8 mouse cellular contexts compared by ENCODE assay signal in the genomic region with DNA sequence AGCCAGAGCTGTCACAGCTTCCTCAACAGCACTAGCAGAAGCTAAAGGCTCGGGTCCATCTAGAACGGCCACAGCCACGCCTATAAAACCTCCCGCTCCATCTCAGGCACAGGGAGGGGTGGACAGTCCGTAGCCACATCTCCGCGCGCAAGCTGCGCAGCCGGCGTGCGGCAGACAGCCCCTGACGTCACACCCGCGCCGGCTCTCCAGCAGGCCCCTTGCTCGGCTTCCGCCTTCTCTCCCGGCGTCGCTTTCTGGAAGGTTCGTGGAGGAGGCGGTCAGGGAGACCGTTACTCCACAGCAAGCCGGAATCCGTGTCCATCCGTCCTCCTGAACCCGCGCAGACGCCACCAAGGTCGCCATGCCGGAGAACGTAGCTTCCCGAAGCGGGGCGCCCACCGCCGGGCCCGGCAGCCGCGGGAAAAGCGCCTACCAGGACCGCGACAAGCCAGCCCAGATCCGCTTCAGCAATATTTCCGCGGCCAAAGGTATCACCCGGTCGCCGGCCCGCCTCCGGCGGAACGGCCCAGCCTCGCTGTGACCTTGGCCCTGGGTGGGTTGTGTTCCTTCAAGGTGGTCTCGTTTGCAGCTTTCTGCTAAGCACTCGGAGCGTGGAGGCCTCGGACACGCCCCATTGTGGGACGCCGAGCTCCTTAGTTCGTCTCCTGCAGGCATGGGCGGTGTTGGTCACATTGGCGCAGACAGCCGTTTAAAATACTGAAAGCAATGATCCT. TPM values are rescaled to one million over a fixed set of nuclear protein-coding genes. Genes with fewer than 3 reads are reported as not detected.
DNase-seq lines count a peak whose midpoint lies in the region; ATAC-seq and TF ChIP-seq lines count a peak whose summit lies in the region.

Gene Cct4, plus strand, starts transcription at position 127 of the 734 bp plus-strand sequence.

- no peaks in the 10 kb centered on the region for H3K9me3 ChIP-seq in hindbrain, postnatal 0 days (ENCODE audit: low read length)
- no peaks in the 10 kb centered on the region for H3K9me3 ChIP-seq in megakaryocyte, embryonic 14.5 days

- peak within 1 kb of the TSS; percentile 91 for H3K9ac ChIP-seq in hindbrain, postnatal 0 days (replicated peaks; ENCODE audit: low read length)

- intact Hi-C loops in gastrocnemius, adult 2 months (cut with DNase I) = no loop called here

- H3K4me2 ChIP-seq in hindbrain, postnatal 0 days (ENCODE audit: low read depth, low read length) = peak within 1 kb of the TSS; percentile 87

- H3K4me1 ChIP-seq in hindbrain, postnatal 0 days (ENCODE audit: insufficient read depth, low read length) = peaks cover 10% of the 10 kb centered on the region
- H3K4me1 ChIP-seq in megakaryocyte, embryonic 14.5 days = peaks cover 19% of the 10 kb centered on the region

- H3K36me3 ChIP-seq in hindbrain, postnatal 0 days (ENCODE audit: insufficient read depth, low read length) = peaks cover 18% of the 10 kb centered on the region
- peaks cover 34% of the 10 kb centered on the region for H3K36me3 ChIP-seq in megakaryocyte, embryonic 14.5 days (replicated peaks; ENCODE audit: low read length)

- WGBS in hindbrain, postnatal 0 days = under 1% methylated on average over 65 of the region's 66 CpGs

- peak; percentile 73 for DNase-seq in WW6 (ENCODE audit: low read depth, low spot score)
- DNase-seq in cerebellum, postnatal 4 days (ENCODE audit: low spot score in 2 of 2) = peak; percentile 85 to 91
- peak; percentile 96 for DNase-seq in gastrocnemius, adult 2 months
- peak; percentile 96 for DNase-seq in hindbrain, postnatal 0 days (ENCODE audit: low spot score)
- DNase-seq in left cerebral cortex, adult 8-10 months (ENCODE audit: low spot score in 2 of 2) = peak; percentile 87 to 90
- peak; percentile 96 for DNase-seq in right cerebral cortex, postnatal 10 days (ENCODE audit: low spot score in 2 of 2)
- peak; percentile 90 for DNase-seq in urinary bladder, postnatal 25 days (ENCODE audit: low spot score)

- peak; percentile 99 for ATAC-seq in hindbrain, postnatal 0 days

- H3K27me3 ChIP-seq in hindbrain, postnatal 0 days (ENCODE audit: insufficient read depth, low read length) = no peaks in the 10 kb centered on the region
- H3K27me3 ChIP-seq in megakaryocyte, embryonic 14.5 days (replicated peaks) = no peaks in the 10 kb centered on the region

- H3K27ac ChIP-seq in gastrocnemius, adult 2 months = peak within 1 kb of the TSS; percentile 93
- H3K27ac ChIP-seq in hindbrain, postnatal 0 days = peak within 1 kb of the TSS; percentile 94

- TF ChIP-seq CTCF in gastrocnemius, adult 2 months (IDR thresholded peaks at IDR 0.05) = no peak
- TF ChIP-seq CTCF in hindbrain, postnatal 0 days (IDR thresholded peaks at IDR 0.05; ENCODE audit: low read depth) = no peak

- peak within 1 kb of the TSS; percentile 76 for H3K4me3 ChIP-seq in gastrocnemius, adult 2 months
- peak within 1 kb of the TSS; percentile 87 for H3K4me3 ChIP-seq in hindbrain, postnatal 0 days (ENCODE audit: low read length)
- H3K4me3 ChIP-seq in megakaryocyte, embryonic 14.5 days (replicated peaks) = peak within 1 kb of the TSS; percentile 98

RNA-seq across cellular contexts. Expression of gene Cct4, which starts in this region (rescaled TPM):
- total RNA-seq in gastrocnemius, adult 2 months (2021) = 100 to 1,000 TPM in 1 of 2 experiments, 10 to 100 TPM in 1; 99.6 to 110 TPM
- total RNA-seq in hindbrain, postnatal 0 days (2014; rRNA removed) = 128 and 143 TPM in 2 replicates
- 219 and 220 TPM in 2 replicates for polyA plus RNA-seq in hindbrain, postnatal 0 days (2015; fragmentation: Nextera tagmentation; extraction: Ambion mirVana)
- 100 to 1,000 TPM in 1 of 4 experiments, 10 to 100 TPM in 3; 89.2 to 103 (median 95.6) TPM for total RNA-seq in left cerebral cortex, adult 8-10 months (2022)
- 218 and 273 TPM in 2 replicates for polyA plus RNA-seq in megakaryocyte, embryonic 14.5 days (2012; ENCODE audit: insufficient read depth, low replicate concordance)

Comparison
In these comparisons a context has a peak if more than half of its experiments do, and no peak if none do; other contexts are left out.
1. Peak in every context shown above with its lines: DNase-seq, ATAC-seq, H3K4me3 ChIP-seq and H3K27ac ChIP-seq.